Mouse (Mus musculus): ENCODE measurements around the gene Il17a.
"Not testable (repeated sequence)": the region's sequence is repeated elsewhere in the genome, so short reads cannot be mapped to it uniquely, and the experiment has no call there.

The Il17a gene

GRCm38 (mm10) chr1:20730903-20731302 lies at the start of gene Il17a:
Gene Il17a, plus strand, starts transcription at chr1:20730905.
- no peak for DNase-seq

GRCm38 (mm10) chr1:20682849-20683248 lies 47.9 kb upstream of the Il17a start:
- no peak for DNase-seq

- DNase-seq = no peak
Observed at GRCm38 (mm10) chr1:20683386-20683785, 47.3 kb upstream of the Il17a start.

GRCm38 (mm10) chr1:20683853-20684252 lies 46.9 kb upstream of the Il17a start:
- DNase-seq = no peak

GRCm38 (mm10) chr1:20684403-20684802 lies 46.3 kb upstream of the Il17a start:
- no peak for DNase-seq

- DNase-seq = no peak
Observed at GRCm38 (mm10) chr1:20685393-20685792, 45.3 kb upstream of the Il17a start.

- DNase-seq = no peak
Observed at GRCm38 (mm10) chr1:20685907-20686306, 44.8 kb upstream of the Il17a start.

- DNase-seq = no peak
Observed at GRCm38 (mm10) chr1:20691336-20691735, 39.4 kb upstream of the Il17a start.

- DNase-seq = no peak
Observed at GRCm38 (mm10) chr1:20693634-20694313, 36.9 kb upstream of the Il17a start.

- no peak for DNase-seq
Observed at GRCm38 (mm10) chr1:20700011-20700410, 30.7 kb upstream of the Il17a start.

- no peak for DNase-seq
Observed at GRCm38 (mm10) chr1:20736572-20736971, 5.9 kb downstream of the Il17a start.

- no peak for DNase-seq
Observed at GRCm38 (mm10) chr1:20738483-20738882, 7.8 kb downstream of the Il17a start.

GRCm38 (mm10) chr1:20740496-20740998 lies 9.8 kb downstream of the Il17a start:
- DNase-seq = no peak

- no peak for DNase-seq
Observed at GRCm38 (mm10) chr1:20754439-20754838, 23.7 kb downstream of the Il17a start.

- no peak for DNase-seq
Observed at GRCm38 (mm10) chr1:20757586-20757985, 26.9 kb downstream of the Il17a start.

GRCm38 (mm10) chr1:20759799-20760198 lies 29.1 kb downstream of the Il17a start:
- no peak for DNase-seq

- no peak for DNase-seq
Observed at GRCm38 (mm10) chr1:20760331-20760730, 29.6 kb downstream of the Il17a start.

GRCm38 (mm10) chr1:20761411-20761810 lies 30.7 kb downstream of the Il17a start:
- no peak for DNase-seq

GRCm38 (mm10) chr1:20766526-20766925 lies 35.8 kb downstream of the Il17a start:
- no peak for DNase-seq

- not testable (repeated sequence) for DNase-seq
Observed at GRCm38 (mm10) chr1:20774026-20774730, 43.5 kb downstream of the Il17a start.

- no peak for DNase-seq
Observed at GRCm38 (mm10) chr1:20778366-20778765, 47.7 kb downstream of the Il17a start.
